Mouse (Mus musculus) liver, embryonic 12.5 days (tissue): ENCODE measurements around the gene Slc32a1. TPM values are rescaled to one million over a fixed set of nuclear protein-coding genes. Genes with fewer than 3 reads are reported as not detected.

Experiments
- ATAC-seq: fragments of 200-750 bp; cut with Nextera tagmentation; 2 replicates; pipeline ENCODE4 v1.8.0; 2017; ENCODE audit warnings: moderate number of reproducible peaks, mild to moderate bottlenecking, moderate library complexity
- H3K27ac ChIP-seq: fragments of 300-500 bp; sonication (generic); 2 replicates; pipeline ENCODE4 v1.5.1; 2016; ENCODE audit warnings: mild to moderate bottlenecking
- H3K27me3 ChIP-seq: fragments of 300-500 bp; sonication (generic); replicated peaks from 2 replicates; pipeline ENCODE4 v1.6.1; 2016; ENCODE audit warnings: mild to moderate bottlenecking, moderate library complexity
- H3K36me3 ChIP-seq: fragments of 300-500 bp; sonication (generic); 2 replicates; pipeline ENCODE4 v1.6.1; 2016; ENCODE audit warnings: mild to moderate bottlenecking, moderate library complexity
- H3K4me1 ChIP-seq: fragments of 300-500 bp; sonication (generic); 2 replicates; pipeline ENCODE4 v1.6.1; 2016
- H3K4me2 ChIP-seq: fragments of 300-500 bp; sonication (generic); 2 replicates; pipeline ENCODE4 v1.6.1; 2016; ENCODE audit warnings: mild to moderate bottlenecking, moderate library complexity
- H3K4me3 ChIP-seq: fragments of 300-500 bp; sonication (generic); 2 replicates; pipeline ENCODE4 v1.5.1; 2016; ENCODE audit warnings: mild to moderate bottlenecking, moderate library complexity
- H3K9ac ChIP-seq: fragments of 300-500 bp; sonication (generic); 2 replicates; pipeline ENCODE4 v1.6.1; 2016; ENCODE audit warnings: mild to moderate bottlenecking, moderate library complexity
- H3K9me3 ChIP-seq: fragments of 300-500 bp; sonication (generic); replicated peaks from 2 replicates; pipeline ENCODE4 v1.6.1; 2016; ENCODE audit warnings: mild to moderate bottlenecking, moderate library complexity
- WGBS: fragments of 180-500 bp; shearing (Covaris S2); methylation state at CpG from one replicate; pipeline ENCODE4 v1.1.7; 2016; ENCODE audit not compliant: insufficient replicate concordance; 5-methylcytosine and 5-hydroxymethylcytosine counted together
- microRNA counts: library from miRNA; unstranded; fragments of <30 nt; microRNA quantifications from one replicate; lab custom pipeline; 2017
- microRNA-seq: library from miRNA; unstranded; fragments of <30 nt; microRNA quantifications from one replicate; pipeline ENCODE4, GENCODE M21; 2017
- polyA plus RNA-seq: library from polyadenylated mRNA; unstranded; fragments of >200 nt; fragmentation: Nextera tagmentation; extraction: Ambion mirVana; gene quantifications from 2 replicates; pipeline ENCODE4 v1.2.1, GENCODE M21; 2016

The Slc32a1 gene
- polyA plus RNA-seq, 1 experiment from 2014 or later: not detected

- no peaks in the 10 kb centered on the region for H3K4me1 ChIP-seq
- no peak overlapping the region for H3K4me2 ChIP-seq
- H3K4me3 ChIP-seq: no peak overlapping the region
- no peak overlapping the region for H3K27ac ChIP-seq
- H3K9ac ChIP-seq: no peak overlapping the region
- no peaks in the 10 kb centered on the region for H3K27me3 ChIP-seq
- 87% methylated on average over 2 of the region's 2 CpGs for WGBS
- ATAC-seq: no peak
- H3K9me3 ChIP-seq: 0 out of 2 replicates have a peak, but pooled peaks cover 5% of the 10 kb centered on the region
- peaks cover 37% of the 10 kb centered on the region for H3K36me3 ChIP-seq
Observed at GRCm38 (mm10) chr2:158642587-158642986, 32.0 kb downstream of the Slc32a1 start.

- no peaks in the 10 kb centered on the region for H3K4me1 ChIP-seq
- H3K4me2 ChIP-seq: no peak overlapping the region
- H3K9me3 ChIP-seq: 0 out of 2 replicates have a peak, but pooled peaks cover 5% of the 10 kb centered on the region
- peaks cover 25% of the 10 kb centered on the region for H3K36me3 ChIP-seq
- H3K9ac ChIP-seq: no peak overlapping the region
- no peak overlapping the region for H3K27ac ChIP-seq
- no peak for ATAC-seq
- H3K27me3 ChIP-seq: no peaks in the 10 kb centered on the region
- no peak overlapping the region for H3K4me3 ChIP-seq
- WGBS: 75% methylated on average over 3 of the region's 3 CpGs
Observed at GRCm38 (mm10) chr2:158643791-158644190, 33.2 kb downstream of the Slc32a1 start.

GRCm38 (mm10) chr2:158651159-158651908, 40.8 kb downstream of the Slc32a1 start:
- H3K9me3 ChIP-seq: 0 out of 2 replicates have a peak, but pooled peaks cover under 1% of the 10 kb centered on the region
- WGBS: 41% methylated on average over 7 of the region's 7 CpGs
- ATAC-seq: 0 out of 2 replicates have a peak, but pooled peaks have one; percentile 44
- no peaks in the 10 kb centered on the region for H3K36me3 ChIP-seq
- H3K27me3 ChIP-seq: no peaks in the 10 kb centered on the region
- no peak overlapping the region for H3K4me2 ChIP-seq
- H3K27ac ChIP-seq: no peak overlapping the region
- H3K9ac ChIP-seq: no peak overlapping the region
- H3K4me3 ChIP-seq: no peak overlapping the region
- no peaks in the 10 kb centered on the region for H3K4me1 ChIP-seq

GRCm38 (mm10) chr2:158652985-158653384, 42.4 kb downstream of the Slc32a1 start:
- H3K4me1 ChIP-seq: no peaks in the 10 kb centered on the region
- H3K27ac ChIP-seq: no peak overlapping the region
- H3K4me3 ChIP-seq: no peak overlapping the region
- H3K27me3 ChIP-seq: 0 out of 2 replicates have a peak, but pooled peaks cover 4% of the 10 kb centered on the region
- no peak overlapping the region for H3K4me2 ChIP-seq
- 0 out of 2 replicates have a peak, but pooled peaks have one; percentile 13 for ATAC-seq
- H3K9me3 ChIP-seq: no peaks in the 10 kb centered on the region
- H3K36me3 ChIP-seq: no peaks in the 10 kb centered on the region
- H3K9ac ChIP-seq: no peak overlapping the region
- WGBS: 10% methylated on average over 4 of the region's 4 CpGs

- H3K27me3 ChIP-seq: 0 out of 2 replicates have a peak, but pooled peaks cover 4% of the 10 kb centered on the region
- 43% methylated on average over 9 of the region's 9 CpGs for WGBS
- H3K9ac ChIP-seq: no peak overlapping the region
- H3K36me3 ChIP-seq: no peaks in the 10 kb centered on the region
- H3K9me3 ChIP-seq: no peaks in the 10 kb centered on the region
- no peaks in the 10 kb centered on the region for H3K4me1 ChIP-seq
- no peak overlapping the region for H3K4me3 ChIP-seq
- ATAC-seq: no peak
- H3K27ac ChIP-seq: no peak overlapping the region
- no peak overlapping the region for H3K4me2 ChIP-seq
Observed at GRCm38 (mm10) chr2:158654717-158655116, 44.1 kb downstream of the Slc32a1 start.

- Histone ChIP-seq H3K4me1 (no peaks in the 10 kb centered on the region), H3K4me3 (no peak overlapping the region)
- WGBS: 55% methylated on average over 4 of the region's 4 CpGs
Observed at GRCm38 (mm10) chr2:158655806-158656205, 45.2 kb downstream of the Slc32a1 start.

GRCm38 (mm10) chr2:158658822-158659221, 48.3 kb downstream of the Slc32a1 start:
- 56% methylated on average over 6 of the region's 6 CpGs for WGBS
- Histone ChIP-seq H3K4me2 (no peak overlapping the region), H3K9ac (no peak overlapping the region), H3K27ac (no peak overlapping the region), H3K4me1 (no peaks in the 10 kb centered on the region), H3K27me3 (peaks cover 4% of the 10 kb centered on the region; the same call in 1 of the 2 replicates), H3K9me3 (no peaks in the 10 kb centered on the region), H3K36me3 (no peaks in the 10 kb centered on the region), H3K4me3 (no peak overlapping the region)
- no peak for ATAC-seq

More at GRCm38 (mm10) chr2:158655806-158656205, 45.2 kb downstream of the Slc32a1 start:
- H3K4me2 ChIP-seq: no peak overlapping the region
- H3K27me3 ChIP-seq: 0 out of 2 replicates have a peak, but pooled peaks cover 4% of the 10 kb centered on the region
- no peak overlapping the region for H3K27ac ChIP-seq
- H3K9ac ChIP-seq: no peak overlapping the region
- H3K36me3 ChIP-seq: no peaks in the 10 kb centered on the region
- ATAC-seq: no peak
- H3K9me3 ChIP-seq: no peaks in the 10 kb centered on the region

- Histone ChIP-seq H3K27me3 (peaks cover 7% of the 10 kb centered on the region; the same call in 1 of the 2 replicates), H3K9ac (no peak overlapping the region), H3K4me3 (no peak overlapping the region), H3K4me1 (no peaks in the 10 kb centered on the region), H3K4me2 (no peak overlapping the region), H3K27ac (no peak overlapping the region), H3K9me3 (no peaks in the 10 kb centered on the region), H3K36me3 (no peaks in the 10 kb centered on the region)
- WGBS: 63% methylated on average over 3 of the region's 3 CpGs
- no peak for ATAC-seq
Observed at GRCm38 (mm10) chr2:158659346-158659745, 48.8 kb downstream of the Slc32a1 start.

GRCm38 (mm10) chr2:158665098-158665497, 54.5 kb downstream of the Slc32a1 start, which contains the start of gene Ppp1r16b:
TSS of gene Ppp1r16b (plus strand) at chr2:158665398.
- no peak for ATAC-seq
- Histone ChIP-seq H3K36me3 (no peaks in the 10 kb centered on the region), H3K4me1 (peaks cover 7% of the 10 kb centered on the region; the same call in 1 of the 2 replicates), H3K4me3 (no peak within 1 kb of the TSS), H3K27ac (no peak within 1 kb of the TSS), H3K9me3 (no peaks in the 10 kb centered on the region), H3K4me2 (no peak within 1 kb of the TSS), H3K27me3 (peaks cover 60% of the 10 kb centered on the region), H3K9ac (no peak within 1 kb of the TSS)
- 32% methylated on average over 4 of the region's 4 CpGs for WGBS

MicroRNAs within 50 kb of the gene (microRNA counts, 519-probe panel; counts per million panel counts)
- 582 counts per million, percentile 70 among the panel's probes with 10 or more counts for microRNA mmu-miR-3474 (lab: Ali Mortazavi, UCI)

Small RNAs within 50 kb of the gene (microRNA-seq; reads per million reads assigned to microRNA genes)
- gene Mir3474: 3.5 reads per million, percentile 2 among the genes with 10 or more reads in this experiment

Other genes starting within 250 kb of the Slc32a1 start
- gene Snhg11, start 235.1 kb upstream of the Slc32a1 start, polyA plus RNA-seq: 2.2 and 2.4 TPM in 2 replicates
- gene Ralgapb, start 200.9 kb upstream of the Slc32a1 start, polyA plus RNA-seq: 10.5 TPM in 2 replicates
- gene Adig, start 108.2 kb upstream of the Slc32a1 start, polyA plus RNA-seq: not detected in 2 replicates
- gene Arhgap40, start 98.0 kb upstream of the Slc32a1 start, polyA plus RNA-seq: not detected in 2 replicates
- gene Actr5, start 14.1 kb downstream of the Slc32a1 start, polyA plus RNA-seq: 12.5 and 13.3 TPM in 2 replicates
- 1.9 and 2.0 TPM in 2 replicates for gene Ppp1r16b, start 54.6 kb downstream of the Slc32a1 start, polyA plus RNA-seq
- 20.7 and 21.7 TPM in 2 replicates for gene Fam83d, start 157.3 kb downstream of the Slc32a1 start, polyA plus RNA-seq
- 5.6 and 7.1 TPM in 2 replicates for gene Dhx35, start 184.0 kb downstream of the Slc32a1 start, polyA plus RNA-seq